Mouse (Mus musculus) kidney, adult 11 months (tissue): Measurements from ENCODE around the gene Auts2.

Source experiments
- DNase-seq: peaks from one replicate; pipeline ENCODE4 v3.0.0; 2022

The Auts2 gene

DNA sequence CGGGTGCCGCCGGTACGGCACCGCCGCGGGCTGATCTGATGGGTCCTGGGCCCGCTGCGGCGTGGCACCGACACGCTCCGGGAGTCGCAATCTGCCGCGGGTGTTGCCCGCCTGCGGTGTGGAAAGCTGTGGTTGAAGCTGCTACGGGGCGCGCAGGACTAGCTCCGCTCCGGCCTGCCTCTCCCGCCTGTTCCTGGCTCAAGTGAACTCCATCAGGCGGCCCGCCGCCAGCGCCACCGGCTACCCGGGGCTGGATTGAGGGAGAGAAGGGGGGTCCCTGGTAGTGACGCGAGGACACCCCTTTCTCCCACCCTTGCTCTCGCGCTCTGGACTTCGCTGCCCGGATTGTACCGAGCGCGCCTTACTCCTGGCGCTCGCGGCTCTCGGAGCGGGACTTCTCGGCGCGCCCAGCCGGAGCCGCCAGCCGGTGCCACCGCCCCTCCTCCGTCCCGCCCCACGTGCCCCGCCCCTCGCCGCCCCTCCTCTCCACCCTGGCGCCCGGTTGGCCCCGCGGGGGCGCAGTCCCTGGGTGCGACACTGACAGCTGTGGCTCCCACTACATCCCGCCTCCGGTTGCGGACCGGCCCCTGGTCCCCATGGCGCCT is 1004.7 kb downstream of the Auts2 start:
- DNase-seq = peak; percentile 31

DNA sequence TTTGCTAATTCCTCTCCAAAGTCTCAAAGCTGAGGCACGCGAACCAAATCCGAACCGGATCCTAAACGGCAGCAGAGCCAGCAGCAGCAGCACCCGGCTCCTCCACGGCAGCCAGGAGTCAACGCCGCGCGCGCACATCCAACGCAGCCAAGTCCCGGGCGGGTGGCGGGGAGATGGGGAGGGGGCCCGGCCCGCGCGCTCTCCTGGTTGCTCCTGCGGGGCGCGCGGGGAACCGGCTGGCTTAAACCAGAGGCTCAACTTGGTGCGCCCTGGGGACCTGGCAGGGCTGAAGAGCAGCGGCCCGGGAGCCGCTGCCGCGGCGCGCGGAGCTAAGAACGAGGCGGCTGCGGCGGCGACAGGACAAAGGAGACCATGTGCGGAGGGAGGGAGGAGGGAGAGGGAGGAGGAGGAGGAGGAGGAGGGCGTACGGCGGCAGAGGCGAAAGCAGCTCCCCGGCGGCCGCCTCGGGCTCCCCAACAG is 1005.3 kb downstream of the Auts2 start:
- no peak for DNase-seq

DNA sequence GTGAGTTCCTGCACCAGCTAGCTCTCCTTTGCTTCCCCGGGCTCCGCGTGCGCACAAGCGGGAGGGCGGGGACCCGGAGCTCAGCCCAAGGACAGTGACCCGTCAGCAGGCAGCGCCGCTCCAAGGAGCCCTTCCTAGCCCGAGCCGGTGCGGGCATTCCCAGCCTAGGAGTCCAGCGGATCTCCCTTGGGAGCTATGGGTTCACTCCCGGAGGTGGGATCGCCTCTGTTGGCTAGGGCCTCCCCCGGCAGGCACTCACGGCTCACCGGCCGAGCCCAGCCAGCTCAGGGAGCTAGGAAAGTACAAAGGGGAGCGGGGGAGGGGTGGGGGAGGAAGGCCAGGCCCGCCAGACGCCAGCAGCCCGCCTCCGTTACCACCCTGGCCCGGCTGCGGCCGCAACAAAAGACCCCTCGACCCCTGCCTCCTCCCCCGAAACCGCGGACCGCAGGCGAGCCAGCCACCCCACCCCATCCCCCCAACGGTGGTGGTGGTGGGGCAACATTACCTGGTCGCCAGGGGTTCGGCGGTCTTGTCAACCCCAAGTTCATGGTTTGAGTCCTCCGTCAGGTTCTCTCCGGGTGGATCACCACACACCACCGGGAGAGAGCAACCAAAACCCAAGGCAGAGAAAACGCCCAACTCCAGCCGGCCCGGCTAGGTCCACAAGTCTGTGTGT is 1005.9 kb downstream of the Auts2 start:
- DNase-seq = peak; percentile 52

DNA sequence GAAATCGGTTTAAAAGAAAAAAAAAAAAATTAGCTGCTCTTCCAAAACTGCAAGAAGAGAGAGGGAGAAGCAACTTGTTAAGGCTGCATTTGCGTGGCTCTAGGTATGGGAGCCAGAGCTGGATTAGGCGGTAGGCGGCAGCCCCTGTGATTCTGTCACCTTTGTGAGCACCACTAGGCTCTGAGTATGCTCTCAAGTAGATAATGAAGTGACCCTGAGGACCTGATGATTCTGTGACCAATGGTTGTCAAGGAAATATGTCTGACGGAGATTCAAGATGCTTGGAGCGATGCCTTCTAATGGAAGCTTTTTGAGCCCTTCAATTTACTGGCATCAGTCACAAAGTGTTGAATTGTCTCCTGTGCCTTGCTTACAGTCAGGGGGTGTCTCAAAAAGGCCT is 1007.4 kb downstream of the Auts2 start:
- no peak for DNase-seq

DNA sequence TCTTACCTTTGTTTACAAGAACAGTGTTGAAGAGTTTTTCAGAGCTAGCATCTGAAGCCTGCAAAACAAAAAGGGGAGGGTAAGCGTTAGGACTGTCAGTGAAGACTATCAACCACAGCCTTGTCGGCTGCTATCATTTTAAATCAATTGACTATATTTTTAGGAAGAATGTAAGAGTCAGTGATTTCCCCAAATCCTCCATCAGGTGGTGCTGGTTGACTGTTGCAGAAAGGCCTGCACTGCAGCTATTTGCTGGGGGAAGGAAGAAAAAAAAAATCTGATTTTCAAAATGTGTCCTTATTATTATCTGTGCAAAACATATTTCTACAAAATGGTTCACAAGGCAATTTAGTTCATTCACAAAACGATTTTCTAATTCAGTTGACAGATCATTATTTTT is 1009.3 kb downstream of the Auts2 start:
- no peak for DNase-seq

DNA sequence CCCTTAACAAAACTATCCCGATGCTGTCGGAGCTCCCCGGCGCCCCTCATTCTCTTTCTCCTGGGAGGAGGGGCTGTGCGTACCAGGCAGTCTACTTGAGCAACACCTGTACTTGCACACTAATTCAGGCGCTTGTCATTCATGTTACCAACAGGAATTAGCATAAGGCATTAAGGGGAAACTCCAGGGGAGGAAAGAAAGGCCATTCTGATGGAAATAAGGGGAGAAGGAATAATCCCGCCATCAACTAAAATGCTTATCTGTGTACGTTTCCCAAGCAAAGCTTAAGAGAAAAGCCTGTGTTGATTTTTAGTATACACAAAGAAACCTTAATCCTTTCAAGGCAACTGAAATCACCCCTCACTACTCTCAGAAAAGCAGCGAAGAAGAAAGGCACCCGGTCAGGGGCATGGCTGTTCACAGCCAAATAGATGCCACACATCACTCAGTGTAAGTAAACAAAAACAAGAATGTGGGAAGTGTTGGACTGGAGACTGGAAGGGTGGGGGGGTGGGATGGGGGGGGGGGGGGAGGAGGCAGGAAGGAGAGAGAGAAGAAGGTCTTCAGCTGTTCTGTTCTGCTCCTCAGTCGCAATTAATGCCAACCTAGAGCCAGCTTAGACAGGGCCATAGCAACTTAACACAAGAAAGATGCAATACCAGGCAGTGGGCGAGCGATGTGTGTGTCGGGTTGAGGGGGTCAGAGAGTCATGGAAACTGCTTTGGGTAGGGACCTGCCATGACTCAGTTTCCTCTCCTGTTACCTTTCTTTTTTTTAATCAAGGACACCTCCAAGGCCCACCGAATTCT is 1011.2 kb downstream of the Auts2 start:
- no peak for DNase-seq

DNA sequence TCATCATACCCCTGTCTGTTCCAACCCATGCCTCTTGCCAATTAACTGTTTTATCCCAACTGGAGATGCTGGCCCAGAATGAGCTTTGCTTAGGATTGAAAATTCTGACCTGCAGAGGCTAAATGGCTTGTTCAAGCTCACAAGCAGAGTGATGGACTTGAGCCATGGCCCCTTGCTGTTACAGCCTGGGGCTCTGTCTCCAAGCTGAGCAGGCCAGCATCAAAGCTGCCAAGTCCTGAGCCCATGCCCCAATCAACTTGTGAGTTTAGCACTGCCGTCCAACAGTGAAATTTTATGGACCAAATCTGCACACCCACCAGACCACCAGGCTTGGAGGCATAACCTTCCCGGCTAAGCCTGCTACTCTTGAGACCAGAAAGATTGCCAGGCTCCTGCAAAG is 1012.3 kb downstream of the Auts2 start:
- DNase-seq = no peak

DNA sequence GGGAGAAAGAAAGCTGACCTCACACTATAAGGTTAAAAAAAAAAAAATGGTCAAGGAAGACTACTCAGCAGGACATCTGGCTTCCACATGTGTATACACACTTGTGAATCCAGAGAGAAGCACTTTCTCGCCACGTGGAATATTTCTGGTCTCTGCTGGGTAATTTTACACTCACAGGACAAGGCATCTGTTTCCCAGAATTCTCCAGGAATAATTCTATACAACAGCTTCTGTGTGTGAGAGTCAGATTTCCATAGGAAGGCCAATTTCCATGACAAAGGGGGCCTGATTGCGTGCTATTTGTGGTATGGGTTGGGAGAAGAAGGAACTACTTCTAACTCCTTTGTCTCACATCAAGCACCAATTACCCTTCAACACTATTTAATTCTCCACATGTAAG is 1016.5 kb downstream of the Auts2 start:
- DNase-seq = no peak

DNA sequence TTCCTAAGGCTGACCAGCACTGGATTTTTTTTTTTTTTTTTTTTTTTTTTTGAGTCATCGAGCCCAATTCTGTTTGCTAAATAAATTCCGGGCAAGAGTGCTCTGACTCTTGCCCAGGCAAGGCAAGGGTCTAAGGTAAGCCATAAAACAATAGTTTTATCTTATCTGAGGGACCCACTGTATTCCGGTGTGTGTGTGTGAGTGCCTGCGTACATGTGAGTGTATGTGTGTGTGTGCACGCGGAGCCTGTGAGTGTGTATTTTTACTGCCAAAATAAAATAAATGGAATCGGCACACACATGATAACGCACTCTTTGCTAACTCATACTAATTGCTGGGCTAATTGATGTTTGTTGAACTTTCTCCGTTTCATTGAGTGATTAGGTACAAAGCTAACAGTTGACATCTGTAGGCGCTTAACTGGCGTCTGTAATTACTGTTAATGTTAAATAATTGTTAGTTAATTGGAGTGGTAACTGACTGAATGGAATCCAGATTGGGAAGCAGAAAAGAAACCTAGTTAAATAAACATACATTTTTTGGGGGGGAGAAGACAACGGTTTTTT is 1018.2 kb downstream of the Auts2 start:
- DNase-seq = no peak

DNA sequence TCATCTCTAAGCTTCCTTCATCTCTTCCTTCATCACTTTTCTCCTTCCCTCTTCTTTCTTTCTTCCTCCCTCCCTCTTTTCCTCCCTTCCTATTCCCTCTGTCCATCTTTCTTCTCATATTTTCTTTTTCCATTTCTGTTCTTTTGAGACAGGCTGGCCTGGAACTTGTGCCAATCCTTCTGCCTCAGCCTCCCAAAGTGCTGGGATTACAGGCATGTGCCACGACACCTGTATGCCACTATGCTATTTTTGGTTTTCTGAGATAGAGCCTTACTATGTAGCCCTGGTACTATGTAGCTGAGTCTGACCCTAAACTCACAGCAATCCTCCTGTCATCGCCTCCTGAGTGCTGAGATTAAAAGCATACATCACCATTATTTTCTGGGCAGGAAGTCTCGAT is 1023.6 kb downstream of the Auts2 start:
- DNase-seq = no peak

DNA sequence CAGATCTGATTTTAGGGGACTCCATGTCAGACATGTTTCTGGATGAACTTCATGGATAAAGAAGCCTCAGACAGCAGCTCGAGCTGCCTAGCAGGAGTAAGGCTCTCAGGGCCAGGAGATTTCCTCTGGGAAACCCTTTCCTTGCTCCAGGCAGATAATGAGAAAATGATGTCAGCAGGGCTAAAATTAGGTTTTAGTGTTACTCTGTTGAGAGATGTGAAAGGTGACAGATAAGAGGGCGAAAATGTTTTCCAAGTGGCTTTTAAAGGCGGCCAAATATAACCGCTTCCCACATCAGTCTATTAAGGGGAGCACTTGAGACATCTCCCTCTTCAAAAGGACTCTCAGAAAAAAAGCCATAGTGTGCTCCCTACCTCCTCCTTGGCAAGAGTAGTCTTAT is 1025.5 kb downstream of the Auts2 start:
- no peak for DNase-seq

DNA sequence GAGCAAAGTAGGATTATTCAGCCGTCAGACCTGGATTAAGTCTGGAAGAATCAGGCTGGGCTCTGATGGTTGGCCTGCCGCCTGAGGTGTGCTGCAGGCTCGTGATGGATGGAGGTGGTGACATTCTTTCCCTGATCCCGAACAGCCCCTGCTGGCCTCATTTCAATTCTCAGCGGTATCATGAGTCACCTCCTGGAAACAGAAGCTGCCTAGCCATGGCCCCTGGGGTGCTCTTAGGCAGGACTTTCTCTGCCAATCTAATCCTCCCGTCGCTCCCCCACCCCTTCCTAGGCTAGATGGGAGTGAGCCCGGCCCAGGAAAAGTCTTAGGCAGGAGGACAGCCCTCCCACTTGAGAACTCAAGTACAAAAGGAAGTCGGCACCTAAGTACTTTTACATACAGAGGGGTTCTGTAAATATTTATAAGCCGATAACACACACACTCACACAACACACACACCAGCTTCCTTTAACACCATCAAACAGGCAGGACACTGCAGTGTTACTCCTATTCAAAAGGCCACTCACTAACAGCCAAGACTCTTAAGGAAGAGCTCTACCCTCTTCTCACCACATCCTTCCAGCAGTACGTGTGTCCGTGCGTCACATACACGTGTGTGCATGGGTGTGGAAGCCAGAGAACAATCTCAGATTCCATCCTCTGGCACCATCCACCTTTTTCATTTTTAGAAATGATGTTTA is 1027.3 kb downstream of the Auts2 start:
- DNase-seq = peak; percentile 21

DNA sequence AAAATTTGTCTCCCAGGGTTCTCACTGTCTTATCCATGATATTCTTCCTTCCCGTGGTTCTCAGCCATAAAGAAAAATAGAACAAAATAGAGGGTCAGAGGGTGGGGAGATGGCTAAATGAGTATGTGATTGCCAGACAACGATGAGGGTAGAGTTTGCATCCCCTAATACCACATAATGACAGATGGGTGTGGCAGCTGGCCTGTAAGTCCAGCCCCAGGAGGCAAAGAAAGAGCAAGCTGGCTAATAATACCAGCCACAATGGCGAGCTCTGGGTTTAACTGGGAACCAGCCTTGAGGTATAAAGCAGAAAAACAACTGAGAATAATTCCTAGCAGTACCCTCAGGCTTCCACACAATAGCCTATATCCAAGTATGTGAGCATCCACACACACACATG is 1029.4 kb downstream of the Auts2 start:
- DNase-seq = no peak

DNA sequence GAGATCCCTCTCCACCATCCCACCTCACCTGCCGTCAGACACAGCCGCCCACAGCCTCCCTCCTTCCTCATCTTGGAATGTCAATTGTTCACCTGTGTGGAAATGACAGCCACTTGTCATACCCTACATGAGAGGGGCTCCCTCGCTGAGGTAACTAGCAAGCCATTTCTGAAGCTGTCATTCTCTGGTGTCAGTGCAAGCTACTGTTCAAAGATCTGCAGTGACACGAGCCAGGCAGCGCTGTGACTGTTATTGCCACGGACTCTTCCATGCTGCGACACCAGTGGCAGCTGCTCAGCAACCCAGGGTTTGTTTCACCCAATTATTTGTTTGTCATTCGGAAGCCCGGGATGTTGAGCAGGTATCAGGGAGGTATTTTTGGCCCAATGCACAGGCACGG is 1030.5 kb downstream of the Auts2 start:
- DNase-seq = no peak

DNA sequence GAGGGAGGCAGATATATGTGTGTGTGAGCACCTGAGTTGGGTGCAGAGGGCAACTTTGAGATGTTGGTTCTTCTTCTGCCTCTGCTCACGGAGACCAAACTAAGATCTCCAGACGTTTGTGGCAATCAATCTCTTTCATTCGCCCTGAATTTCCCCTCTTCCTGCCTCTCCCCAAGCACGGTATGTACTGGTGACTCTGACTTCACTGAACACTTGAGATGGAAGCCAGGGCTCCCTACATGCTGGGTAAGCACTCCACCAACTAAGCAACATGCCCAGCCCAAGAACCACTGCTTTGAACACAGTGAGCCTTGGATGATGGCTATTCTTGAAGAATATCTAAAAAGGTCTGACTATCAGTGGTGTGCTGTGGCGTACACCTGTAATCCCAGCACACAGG is 1032.5 kb downstream of the Auts2 start:
- no peak for DNase-seq

DNA sequence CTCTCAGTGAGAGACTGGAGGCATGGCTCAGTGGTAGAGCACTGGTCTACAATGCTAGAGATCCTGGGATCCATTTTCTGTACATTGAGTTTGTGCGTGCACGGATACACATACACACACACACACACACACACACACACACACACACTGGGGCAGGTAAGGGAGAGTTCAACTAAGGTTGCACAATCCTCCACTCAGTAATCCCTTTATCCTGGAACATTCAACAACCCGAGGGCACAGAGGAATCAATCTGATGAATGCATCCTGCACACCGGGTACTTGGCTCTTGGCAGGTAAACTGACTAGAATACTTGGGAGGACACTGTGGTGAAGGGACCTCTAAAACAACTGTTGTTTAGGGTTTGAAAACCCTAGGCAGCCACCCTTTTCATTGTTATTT is 1033.8 kb downstream of the Auts2 start:
- no peak for DNase-seq

DNA sequence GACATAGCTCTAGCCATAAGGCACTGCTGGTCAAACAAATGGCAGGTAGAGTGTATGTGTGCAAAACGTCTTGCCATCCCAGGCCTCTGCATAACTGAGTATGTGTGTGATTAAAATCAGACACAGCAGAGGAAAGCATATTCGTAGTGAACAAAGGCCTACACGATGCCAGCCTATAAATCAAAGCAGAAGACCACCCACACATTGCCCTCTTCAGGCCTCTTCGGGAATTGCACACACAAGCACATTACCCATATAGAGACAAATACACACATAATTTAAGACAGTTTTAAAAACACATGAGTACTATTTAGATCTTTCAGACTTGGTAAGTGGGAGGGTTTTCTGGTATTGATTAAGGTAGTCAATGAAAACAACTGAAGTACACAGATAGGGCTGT is 1044.3 kb downstream of the Auts2 start:
- no peak for DNase-seq

DNA sequence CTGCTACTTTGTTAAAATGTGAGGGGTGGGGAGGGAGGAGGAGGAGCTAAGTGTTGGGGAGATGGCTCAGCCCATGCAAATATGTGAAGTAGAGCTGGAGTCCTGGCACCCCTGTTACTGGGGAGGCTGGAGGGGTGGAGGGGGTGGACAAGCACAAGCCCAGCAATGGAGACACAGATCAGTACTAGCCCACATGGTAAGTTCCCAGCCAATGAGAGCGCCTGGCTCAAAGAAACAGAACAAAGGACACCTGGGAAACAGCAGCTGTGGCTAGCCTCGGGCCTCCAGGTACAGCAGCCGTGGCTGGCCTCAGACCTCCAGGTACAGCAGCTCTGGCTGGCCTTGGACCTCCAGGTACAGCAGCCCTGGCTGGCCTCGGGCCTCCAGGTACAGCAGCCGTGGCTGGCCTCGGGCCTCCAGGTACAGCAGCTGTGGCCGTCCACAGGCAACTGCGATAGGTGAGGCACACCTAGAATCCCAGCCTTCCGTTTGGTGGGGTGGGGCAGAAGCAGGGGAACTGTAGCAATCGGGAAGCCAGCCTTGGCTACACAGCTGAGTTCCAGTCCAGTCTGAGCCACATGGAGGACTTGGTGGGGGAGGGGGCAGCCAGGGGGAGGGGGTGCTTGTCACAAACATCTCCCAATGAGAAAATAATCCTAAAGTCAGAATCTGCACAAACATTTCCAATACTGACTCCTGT is 1046.5 kb downstream of the Auts2 start:
- DNase-seq = no peak

DNA sequence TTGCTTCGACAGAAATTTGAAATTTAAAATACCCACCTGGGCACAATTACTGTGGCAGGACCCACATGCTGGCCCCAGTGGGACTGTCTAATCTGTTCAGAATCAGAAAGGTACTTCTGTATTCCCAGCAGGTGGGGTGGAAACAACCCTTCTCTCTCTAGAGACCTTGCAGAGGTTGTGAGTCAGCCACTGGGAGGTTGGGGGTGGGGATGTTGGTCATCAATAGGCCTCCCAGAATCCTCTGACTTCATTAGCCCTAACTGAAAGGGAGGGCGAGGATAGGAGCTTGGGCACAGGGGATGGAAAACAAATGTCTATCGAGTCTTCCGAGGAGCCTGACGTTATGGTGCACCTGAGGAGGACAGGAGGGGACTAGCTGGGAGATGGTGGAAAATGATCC is 1048.6 kb downstream of the Auts2 start:
- DNase-seq = no peak

DNA sequence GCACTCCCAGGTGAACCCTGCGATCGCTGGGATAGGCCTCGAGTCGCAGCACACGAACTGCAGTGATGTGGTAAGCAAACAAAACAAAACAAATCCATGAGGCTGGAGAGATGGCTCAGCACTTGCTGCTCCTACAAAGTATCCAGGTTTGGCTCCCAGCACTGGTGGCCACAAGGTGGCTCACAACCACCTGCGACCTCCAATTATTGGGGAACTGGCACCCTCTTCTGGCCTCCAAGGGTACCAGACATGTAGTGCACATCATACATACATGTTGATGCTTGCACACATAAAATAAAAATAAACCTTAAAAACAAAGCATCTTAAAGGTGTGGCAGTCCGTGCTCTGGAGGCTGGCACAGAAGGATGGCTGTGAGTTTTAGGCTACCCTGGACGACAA is 1050.6 kb downstream of the Auts2 start:
- DNase-seq = no peak

DNA sequence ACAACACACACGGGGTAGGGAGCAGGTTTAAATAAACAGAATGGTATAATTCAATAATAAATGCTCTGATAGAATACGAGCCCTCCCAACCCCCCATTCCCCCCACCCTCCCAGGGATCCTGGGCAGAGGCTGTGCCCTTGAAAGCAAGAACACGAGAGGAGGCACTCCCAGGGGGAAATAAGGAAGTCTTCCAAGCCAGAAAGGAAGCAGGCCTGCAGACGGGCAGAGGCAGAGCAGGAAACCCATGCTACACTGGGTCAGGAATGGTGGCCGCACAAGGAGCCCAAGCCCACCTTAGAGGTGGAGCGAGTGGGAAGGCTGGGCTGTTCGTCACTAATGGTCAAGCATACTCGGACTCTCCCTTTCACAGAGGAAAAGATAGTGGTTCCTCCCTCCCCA is 1051.3 kb downstream of the Auts2 start:
- no peak for DNase-seq

DNA sequence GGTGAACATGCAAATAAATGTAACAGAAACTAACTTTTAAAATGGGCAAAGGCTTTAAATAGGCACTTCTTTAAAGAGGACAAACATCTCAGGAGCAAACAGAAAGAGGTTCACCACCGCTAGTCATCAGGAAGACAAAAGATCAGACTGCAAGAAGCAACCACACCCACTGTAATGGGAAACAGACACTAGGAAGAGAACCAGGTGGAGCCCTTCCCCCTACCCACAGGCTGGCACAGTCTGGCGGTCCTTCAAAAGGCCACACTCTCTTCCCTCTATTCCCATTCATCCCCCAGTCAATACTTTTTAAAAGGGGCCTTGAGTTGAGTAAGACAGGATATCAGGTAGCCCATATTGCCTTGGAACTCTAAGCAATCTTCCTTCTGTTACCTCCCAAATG is 1052.3 kb downstream of the Auts2 start:
- DNase-seq = no peak

DNA sequence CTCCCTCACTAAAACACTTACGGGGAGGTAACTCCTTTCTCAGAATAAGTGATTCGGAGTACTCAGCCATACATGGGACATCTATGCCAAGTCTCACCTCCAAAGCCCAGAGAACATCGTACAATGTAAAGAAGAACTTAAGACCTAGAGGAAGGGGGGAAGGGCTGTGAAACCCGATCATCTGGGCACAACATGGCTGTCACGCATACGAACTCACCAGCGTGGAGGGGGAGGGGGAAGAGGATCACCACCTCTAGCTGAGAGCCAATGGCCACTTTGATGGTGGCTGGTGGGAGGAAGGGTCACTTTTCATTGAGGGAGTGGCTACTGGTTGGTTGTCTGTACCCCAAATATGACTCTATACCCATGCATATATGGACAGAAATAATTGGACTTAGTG is 1053.3 kb downstream of the Auts2 start:
- no peak for DNase-seq
